Mouse (Mus musculus) erythroblast, embryonic 14.5 days (primary cell): ENCODE data around the gene 2300009A05Rik.

Source experiments
- GATA1 ChIP-seq: IDR thresholded peaks from 2 replicates; pipeline ENCODE4 v1.6.1; 2012; ENCODE audit warnings: low read length, inconsistent platforms, mixed read lengths
- TAL1 ChIP-seq: IDR thresholded peaks from 3 replicates; pipeline ENCODE4 v1.6.1; 2012; ENCODE audit warnings: low read length, inconsistent platforms, mixed read lengths

GRCm38 (mm10) chr9:63372541-63372940 lies 26.5 kb downstream of the 2300009A05Rik start:
- TF ChIP-seq GATA1 (no peak), TAL1 (no peak)
